Mouse (Mus musculus) gastrocnemius, adult 8-10 months (tissue): ENCODE measurements around the gene Nme9. TPM values are rescaled to one million over a fixed set of nuclear protein-coding genes. Genes with fewer than 3 reads are reported as not detected.

Experiments used
- DNase-seq, 2 experiments: peaks; one replicate each; pipeline ENCODE4 v3.0.0; 2022; ENCODE audit warnings: low spot score in 2 of 2
- total RNA-seq, 4 experiments: library from RNA; stranded (reverse); gene quantifications; 2 replicates each; pipeline ENCODE4 v1.2.4; 2022

The Nme9 gene
- total RNA-seq, 4 experiments from 2014 or later: not detected

DNA sequence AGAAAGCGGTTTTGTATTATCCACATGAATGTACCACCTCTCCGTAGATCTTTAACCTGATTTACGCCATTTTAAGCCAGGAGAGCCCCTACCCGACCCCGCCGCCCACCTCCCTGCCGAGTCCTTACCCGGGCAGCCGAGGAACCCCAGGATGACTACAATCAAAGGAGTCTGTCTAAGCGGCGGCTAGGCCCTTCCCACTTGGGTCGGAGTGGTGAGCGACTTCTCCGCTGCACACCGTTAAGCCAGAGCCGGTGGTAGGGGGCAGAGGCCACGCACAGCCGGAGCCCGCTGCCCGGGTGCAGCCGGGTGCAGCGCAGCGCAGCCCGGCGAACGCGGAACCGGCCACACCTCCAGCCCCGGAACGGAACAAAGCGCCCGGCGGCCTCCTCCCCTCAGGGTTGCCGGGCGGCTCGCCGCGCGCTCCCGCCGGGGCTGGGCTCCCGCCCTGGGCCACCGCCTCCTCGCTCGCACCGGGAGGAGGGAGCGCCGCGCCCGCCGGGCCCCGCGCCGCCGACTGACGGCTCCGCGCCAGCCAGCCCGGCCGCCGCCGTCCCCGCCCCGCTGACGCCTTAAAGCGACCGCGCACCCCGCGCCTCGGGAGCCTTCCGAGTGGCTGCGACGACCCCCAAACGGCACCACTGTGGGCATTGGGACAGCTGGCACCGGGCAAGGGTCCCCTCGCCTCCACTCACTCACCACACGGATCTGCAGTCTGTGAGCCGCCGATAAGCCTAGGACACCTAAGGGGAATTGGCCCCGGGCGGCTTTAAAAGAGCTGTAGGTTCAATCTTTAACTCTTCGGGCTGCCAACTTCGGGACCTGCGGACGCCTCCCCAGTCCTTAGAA lies 14.9 kb upstream of the Nme9 start:
- DNase-seq: peak; percentile 72 to 81

DNA sequence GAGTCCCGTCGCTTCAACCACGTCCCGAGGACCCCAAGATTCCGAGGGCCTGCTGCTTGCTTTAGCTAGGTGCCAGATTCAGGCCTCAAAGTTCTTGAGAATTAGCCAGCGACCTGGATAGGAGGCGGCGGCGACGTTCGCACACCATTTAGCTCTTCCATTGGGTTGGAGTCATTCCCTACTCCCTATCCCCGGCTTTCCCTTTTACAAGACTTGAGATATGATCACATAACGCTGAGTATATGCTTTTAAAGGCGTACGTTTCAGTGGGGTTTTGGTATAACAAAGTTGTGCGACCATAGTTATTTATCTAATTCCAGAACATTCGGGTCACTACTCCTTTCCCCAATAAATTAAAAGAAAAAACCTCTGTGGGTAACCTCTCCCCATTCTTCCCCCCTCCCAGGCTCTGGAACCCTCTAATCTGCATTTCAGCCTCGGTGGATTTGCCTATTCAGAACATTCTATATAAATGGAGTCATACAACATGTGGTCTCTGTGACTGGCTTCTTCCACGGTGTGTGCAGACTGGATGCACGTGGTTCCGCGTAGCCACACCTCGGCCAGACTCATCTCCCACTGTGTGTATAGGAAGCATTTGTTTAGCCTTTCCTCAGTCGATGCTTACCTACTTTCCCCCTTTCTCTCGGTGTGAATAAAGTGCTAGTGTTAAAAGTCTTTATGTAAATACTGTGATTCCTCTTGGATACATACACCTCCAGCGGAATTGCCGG lies 14.1 kb upstream of the Nme9 start, which contains the start of gene Mras:
Mras (minus strand) TSS at position 351 of the 734 bp plus-strand sequence.
- no peak for DNase-seq

DNA sequence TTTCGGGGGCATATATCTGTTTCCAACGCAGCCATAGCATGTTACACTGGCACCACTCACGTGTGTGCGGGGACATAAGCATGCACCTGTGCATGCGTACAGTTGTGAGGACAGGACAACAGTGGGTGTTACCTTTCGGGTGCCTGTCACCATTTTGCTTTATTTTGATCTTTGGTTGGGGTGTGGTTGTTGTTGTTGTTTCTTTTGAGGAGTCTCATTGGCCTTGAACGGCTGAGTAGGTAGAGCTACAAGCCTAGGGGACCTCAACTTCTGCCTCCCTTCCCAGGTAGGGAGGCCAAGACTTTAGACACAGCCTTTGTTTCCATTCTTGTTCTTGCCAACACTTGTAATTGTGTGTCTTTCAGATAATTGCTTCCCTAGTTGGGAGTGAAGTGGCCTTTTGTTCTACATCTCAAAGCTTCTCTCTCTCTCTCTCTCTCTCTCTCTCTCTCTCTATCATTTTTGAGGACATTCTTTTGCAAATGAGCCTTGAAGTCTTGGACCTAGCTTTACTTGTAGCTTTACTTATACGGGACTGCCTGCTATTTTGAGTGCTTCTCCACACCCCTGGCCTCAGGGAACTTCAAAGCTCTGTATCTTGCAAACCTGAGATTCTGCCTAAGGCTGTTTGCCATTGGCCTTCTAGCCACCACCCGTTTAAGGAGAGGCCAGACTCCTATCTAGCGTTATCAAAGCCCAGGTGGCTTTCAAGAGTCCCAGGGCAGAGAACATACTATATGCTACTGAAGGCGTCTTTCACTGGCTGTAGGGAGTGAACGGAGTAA lies 13.3 kb upstream of the Nme9 start:
- no peak for DNase-seq

DNA sequence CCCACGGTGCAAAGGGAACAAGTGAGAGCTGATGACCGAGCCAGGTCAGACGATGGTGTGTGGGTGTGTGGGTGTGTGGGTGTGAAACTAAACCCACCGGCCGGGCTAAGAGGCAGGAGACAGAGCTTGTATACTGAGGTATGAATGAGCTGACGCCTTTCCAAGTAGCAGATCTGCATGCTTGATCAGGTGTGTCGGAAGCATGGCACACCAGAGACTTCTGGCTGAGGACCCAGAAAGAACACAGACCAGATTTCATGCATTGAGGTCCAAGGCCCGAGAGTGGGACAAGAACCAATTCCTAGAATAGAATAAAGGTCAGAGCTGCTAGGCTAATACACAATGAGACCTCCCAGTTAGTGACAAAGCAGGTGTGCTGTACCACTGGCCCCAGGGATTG lies 12.2 kb upstream of the Nme9 start:
- DNase-seq: no peak

DNA sequence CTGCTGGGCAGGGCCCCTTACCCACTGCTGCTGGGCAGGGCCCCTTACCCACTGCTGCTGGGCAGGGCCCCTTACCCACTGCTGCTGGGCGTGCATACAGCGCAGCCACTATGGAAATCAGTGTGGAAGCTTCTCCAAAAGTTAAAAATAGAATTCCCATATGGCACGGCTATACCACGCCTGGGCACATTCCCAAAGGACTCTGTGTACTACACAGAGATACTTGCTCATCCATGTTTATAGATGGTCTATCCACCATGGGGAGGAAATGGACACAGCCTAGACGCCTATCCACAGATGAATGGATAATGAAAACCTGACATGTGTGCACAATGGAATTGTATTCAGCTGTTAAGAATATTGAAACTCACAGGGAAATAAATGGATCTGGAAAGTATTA lies 10.3 kb upstream of the Nme9 start:
- DNase-seq: no peak

DNA sequence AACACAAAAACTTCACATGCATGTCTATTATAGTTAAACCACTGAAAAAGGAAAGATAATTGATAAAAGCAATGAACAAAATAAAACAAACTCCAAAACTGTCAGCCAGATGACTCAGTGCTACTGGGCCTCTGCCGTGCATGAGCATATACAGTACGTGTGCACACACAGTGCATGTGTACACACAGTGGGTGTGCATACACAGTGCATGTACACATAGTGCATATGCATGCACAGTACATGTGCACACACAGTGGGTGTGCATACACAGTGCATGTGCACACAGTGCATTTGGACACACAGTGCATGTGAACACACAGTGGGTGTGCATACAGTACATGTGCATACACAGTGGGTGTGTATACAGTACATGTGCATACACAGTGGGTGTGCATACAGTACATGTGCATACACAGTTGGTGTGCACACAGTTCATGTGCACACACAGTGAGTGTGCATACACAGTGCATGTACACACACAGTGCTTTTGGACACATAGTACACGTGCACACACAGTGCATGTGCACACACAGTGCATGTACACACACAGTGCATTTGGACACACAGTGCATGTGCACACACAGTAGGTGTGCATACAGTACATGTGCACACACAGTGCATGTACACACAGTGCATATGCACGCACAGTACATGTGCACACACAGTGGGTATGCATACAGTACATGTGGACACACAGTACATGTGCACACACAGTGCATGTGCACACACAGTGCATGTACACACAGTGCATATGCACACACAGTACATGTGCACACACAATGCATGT lies 9.4 kb upstream of the Nme9 start:
- no peak for DNase-seq

DNA sequence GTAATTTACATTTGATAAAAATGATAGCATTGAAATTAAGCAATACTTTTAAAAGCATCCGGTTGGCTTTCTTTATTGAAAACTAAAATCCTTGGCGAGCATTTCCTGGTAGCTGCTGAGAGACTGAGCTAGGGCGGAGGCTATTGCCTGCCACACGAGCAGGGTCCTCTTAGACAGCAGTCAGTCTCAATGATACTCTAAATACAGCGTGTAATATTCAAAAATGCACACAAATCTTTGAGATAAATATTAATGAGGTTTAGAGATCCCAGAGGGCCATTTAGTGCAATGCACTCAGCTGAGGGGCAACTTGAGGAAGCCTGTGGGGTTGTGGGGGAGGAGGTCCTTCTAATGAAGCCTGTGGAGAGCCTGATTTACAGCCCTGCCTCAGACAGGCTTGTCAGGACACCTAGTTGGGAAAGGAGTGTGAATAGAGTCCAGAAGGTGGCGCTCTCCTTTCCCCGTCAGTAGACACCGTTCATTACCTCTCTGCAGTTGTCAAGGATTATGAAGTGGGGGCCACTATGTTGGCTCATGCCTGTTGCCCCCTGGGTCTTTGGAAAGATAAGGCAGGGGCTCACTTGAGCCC lies 6.6 kb upstream of the Nme9 start:
- no peak for DNase-seq

DNA sequence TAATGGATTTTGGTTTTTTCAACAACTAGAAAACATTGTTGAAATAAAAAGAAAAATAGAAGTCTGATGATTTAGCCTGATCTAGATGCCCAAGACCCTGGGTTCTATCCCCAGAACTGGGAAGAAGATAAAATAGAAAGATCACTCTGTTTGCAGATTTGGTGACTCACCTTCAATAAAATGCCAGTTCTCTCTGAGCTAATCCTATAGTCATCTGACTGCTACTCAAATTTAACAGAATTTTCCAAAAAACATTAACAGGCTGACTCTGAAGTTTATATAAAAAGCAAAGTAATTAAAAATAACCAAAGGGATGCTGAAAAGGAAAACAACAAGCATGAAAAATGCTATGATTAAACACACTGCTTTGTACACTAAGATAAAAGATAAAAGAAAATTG lies 5.0 kb upstream of the Nme9 start:
- DNase-seq: no peak

DNA sequence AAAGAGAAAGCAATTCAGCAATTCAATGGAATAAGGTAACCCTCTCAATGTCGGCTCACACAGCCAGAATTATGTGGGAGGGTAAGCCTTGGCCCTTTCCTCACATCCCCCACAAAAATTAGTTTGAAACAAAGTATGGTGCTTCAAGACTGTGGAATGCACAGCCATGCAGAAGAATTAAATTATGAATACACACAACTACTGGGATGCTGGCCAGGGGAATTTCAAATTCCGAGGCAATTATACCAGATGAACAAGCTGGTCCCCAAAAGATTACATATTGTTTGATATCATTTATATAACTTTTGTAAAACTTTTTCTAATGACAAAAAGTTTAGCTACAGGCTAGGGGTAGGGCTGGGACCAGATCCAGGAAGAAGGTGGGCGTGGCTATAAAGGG lies 4.0 kb upstream of the Nme9 start:
- no peak for DNase-seq

DNA sequence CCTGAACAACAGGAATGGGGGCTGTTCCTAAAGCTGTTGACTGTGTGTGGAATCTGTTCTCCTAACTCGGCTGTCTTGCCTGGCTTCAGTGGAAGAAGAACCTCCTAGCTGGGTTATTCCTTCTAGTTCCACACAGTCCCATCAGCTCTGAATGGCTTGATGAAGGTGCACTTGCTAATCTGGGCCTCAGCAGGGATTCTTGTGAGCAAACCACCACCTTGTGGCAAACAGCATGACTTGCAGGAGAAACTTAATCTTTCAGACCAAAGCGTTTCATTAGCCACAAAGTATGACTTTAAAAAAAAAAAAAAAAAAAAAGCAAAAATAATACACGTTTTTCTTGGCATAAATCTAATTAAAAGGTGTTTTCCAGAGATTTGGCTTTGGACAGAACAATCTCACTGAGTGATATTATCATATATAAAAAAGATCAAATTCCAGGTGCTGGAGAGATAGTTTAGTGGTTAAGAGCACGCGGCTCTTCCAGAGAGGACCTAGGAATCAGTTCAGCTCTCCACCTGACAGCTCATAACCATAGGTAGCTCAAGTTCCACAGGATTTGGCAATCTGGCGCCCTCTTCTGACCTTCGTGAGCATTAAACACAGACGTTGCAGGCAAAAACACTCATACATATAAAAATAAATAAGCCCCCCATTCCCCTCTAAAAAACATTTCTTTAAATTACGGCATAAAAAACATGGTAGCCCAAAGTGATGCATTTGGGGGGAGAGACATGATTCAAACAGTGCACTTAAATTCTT lies 1.2 kb upstream of the Nme9 start:
- DNase-seq: no peak

DNA sequence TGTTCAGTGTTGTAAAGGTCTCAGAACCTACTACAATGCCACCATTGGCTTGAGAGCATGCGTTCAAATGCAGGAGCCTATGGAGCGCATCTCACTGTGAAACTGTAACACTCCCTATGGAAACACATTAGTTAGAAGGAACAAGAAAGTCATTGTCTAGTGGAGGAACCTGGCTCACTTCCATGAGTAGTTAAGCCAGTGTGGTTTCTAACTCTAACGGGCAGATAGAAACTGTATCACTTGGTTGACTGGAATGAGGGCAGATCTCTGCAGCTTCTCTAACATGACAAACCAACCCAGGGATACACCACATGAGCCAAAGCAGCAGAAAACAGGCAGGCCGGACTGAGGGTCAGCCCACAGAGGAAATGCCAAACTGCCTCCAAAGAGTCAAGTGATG lies 2.9 kb downstream of the Nme9 start:
- DNase-seq: no peak

DNA sequence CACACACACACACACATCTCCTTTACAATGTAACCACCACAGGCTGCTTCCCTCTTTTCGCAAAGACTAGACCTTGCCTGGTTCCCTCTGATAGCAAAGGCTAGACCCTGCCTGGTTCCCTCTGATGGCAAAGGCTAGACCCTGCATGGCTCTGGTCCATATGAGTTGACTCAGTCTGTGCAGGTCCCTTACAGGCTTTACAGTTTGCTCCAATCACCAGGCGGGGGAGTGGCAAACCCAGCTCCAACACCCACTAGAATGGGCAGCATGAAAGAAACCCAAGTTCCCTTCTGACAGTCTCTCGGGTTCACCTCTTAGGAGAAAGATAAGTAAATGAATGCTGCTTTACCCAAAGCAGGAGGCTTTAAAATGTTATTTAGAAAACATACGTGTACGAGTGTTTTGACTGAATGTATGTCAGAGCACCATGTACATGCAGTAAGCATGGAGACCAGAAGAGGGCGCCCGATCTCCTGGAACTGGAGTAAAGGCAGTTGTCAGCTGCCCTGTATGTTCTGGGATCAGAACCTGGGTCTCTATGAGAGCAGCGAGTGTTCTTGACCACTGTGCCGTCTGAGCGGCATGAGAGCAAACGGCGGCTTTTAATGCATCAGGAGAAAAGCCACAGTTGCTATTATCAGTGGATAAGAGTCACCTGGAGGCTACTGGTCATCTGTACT lies 7.4 kb downstream of the Nme9 start:
- DNase-seq: peak in 1 of 2 experiments; percentile 28

DNA sequence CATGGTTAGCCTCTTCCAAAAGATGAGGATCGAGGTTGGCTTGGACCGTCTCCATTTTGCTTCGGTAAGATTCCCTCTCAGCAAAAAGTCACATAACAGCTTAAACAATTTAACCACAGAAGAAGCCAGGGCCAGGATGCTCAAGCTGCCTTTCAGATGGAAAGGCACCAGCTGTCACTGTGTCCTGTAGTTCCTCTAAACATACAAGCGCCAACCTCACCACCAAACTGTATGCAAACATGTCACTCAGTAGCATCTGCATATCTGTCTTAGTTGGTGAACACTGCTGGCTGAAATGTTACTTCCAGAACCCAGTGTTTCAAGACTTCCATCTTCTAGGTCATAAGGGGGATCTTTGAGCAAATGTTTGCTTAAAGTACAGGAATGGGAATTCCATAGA lies 8.5 kb downstream of the Nme9 start:
- DNase-seq: no peak

DNA sequence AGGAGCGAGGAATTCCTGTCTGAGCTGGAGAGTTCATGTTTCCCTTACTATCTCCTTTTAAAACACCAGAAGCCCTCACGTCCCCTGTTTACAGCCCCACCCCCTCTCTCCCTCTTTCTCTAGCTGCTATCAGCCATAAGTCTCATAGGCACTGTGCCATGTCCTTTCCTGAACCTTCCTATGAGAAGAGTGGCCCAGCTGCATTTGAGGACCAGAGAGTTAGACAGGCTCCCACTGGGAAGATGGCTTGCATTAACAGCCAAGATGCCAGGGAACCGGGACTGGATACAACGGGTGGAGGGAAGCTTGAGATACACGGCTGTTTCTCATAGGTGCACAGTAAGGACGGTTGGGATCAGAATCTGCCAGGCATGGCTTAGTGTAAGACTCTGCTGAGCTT lies 13.6 kb downstream of the Nme9 start:
- DNase-seq: no peak

DNA sequence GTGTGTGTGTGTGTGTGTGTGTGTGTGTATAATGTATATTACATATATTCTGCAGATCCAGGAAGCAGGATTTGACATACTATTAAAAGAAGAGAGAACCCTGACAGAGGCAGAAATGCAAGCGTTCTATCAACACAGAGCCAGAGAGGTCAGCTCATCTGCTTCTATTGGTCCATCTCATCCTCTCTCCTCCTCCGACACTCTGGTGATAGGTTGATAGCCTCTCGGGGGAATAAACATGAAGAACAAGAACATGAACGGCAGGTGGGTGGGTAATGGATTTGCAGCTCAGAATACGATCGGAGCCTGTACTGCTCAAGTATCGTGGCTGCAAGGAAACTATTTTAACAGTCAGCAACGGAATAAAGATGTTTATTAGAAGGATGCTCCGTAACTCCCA lies 17.3 kb downstream of the Nme9 start:
- DNase-seq: no peak

DNA sequence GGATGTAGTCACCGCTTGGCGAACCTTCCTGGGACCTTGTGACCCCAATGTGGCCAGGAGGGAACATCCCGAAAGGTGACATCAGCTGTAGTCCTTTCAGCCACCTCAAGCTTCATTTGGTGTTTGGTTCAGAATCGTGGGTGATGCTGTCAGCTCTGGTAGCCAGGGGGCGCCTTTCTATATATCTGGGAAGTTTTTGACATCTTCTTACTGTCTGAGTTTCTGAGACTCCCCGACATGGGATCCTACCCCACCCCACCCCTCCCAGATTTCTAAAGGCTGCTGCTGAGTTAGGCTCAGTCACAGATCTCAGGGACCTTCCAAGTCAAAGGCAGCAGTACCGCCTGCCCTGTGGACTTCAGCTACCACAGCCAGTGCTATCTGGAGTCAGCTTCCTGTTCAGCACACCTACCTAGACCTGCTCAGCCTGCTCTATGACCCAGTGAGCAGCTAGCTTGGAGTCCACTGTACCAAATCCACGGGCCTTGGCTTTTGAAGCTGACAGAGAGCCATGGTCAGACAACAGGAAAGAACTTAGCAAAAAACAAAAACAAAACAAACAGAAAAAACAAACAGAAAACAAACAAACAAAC lies 18.5 kb downstream of the Nme9 start:
- DNase-seq: no peak

DNA sequence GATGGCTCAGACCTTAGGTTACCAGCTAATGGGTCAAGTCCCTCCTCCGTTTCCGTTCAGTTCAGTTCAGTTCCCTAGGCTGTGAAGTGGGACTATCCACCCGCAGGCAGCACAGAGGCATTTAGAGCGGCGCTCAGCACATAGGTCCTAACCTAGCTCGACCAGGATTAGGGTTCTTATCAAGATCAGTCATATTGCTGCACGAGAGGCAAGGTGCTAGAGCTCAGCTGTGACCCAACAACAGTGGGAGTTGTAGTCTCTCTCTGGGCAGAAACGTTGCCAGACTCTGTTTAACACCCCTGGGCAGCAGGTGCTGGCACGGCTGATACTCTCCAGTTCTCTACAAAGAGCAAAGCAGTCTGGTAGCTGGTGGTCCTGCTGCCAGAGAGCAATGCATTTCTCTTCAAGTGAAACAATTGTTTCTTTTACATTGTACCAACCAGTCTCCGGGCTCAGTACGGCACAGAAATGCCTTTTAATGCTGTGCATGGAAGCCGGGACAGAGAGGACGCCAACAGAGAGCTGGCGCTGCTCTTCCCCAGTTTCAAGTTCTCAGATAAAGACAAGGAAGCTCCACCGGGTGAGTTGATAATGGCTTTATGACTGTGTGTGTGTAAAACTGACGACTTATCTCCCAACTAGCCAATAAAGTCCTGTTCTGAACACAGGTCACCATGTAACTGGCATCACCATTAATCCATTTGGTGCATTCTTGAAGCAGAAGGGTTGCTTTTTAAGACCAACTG lies 19.2 kb downstream of the Nme9 start:
- DNase-seq: no peak

DNA sequence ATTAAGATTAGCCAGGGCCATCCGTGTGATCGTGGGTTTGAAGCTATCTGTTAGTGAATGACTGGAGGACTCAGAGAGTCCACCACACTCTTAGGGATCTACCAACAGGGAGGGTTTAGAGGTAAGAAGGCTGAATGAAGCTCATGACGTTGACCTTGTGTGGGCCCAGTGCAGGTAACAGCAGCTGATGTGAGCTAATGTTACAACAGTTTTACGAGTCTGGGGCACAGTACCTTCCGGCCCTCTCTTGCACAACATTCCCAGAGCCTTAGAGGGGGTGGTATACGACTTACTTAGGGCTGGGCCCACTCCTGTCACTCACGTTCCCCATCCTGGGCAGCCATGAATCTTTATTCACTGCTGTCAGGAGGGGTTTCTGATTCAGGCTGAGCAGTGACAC lies 20.1 kb downstream of the Nme9 start:
- DNase-seq: no peak
